Mouse (Mus musculus) intestine, postnatal 0 days (tissue): ENCODE measurements at regions not wholly inside any gene's neighbourhood (a gene's known extent, or its start where the extent isn't known, plus 50 kb on each side); places are given as distances from the start of the nearest gene placed in this dataset.

Source experiments
- ATAC-seq: fragments of 200-750 bp; cut with Nextera tagmentation; 2 replicates; pipeline ENCODE4 v1.8.0; 2017; ENCODE audit warnings: mild to moderate bottlenecking, moderate TSS enrichment, moderate library complexity
- H3K27ac ChIP-seq: fragments of 300-500 bp; sonication (generic); 2 replicates; pipeline ENCODE4 v1.5.1; 2014; ENCODE audit warnings: mild to moderate bottlenecking, low read depth, low read length, moderate library complexity
- H3K27me3 ChIP-seq: fragments of 300-500 bp; sonication (generic); replicated peaks from 2 replicates; pipeline ENCODE4 v1.6.1; 2014; ENCODE audit warnings: low read length, mixed read lengths; ENCODE audit not compliant: control insufficient read depth, insufficient read depth
- H3K36me3 ChIP-seq: fragments of 300-500 bp; sonication (generic); 2 replicates; pipeline ENCODE4 v1.6.1; 2014; ENCODE audit warnings: mild to moderate bottlenecking, moderate library complexity; ENCODE audit not compliant: control insufficient read depth, insufficient read depth
- H3K4me1 ChIP-seq: fragments of 300-500 bp; sonication (generic); replicated peaks from 2 replicates; pipeline ENCODE4 v1.6.1; 2014; ENCODE audit warnings: antibody characterized with exemption, low read length, mixed read lengths; ENCODE audit not compliant: control insufficient read depth, insufficient read depth
- H3K4me2 ChIP-seq: fragments of 300-500 bp; sonication (generic); replicated peaks from 2 replicates; pipeline ENCODE4 v1.6.1; 2014; ENCODE audit warnings: low read depth, mild to moderate bottlenecking, moderate library complexity
- H3K4me3 ChIP-seq: fragments of 300-500 bp; sonication (generic); 2 replicates; pipeline ENCODE4 v1.5.1; 2014; ENCODE audit warnings: low read depth, low read length
- H3K9ac ChIP-seq: fragments of 300-500 bp; sonication (generic); 2 replicates; pipeline ENCODE4 v1.6.1; 2014; ENCODE audit warnings: mild to moderate bottlenecking, low read depth, low read length
- H3K9me3 ChIP-seq: fragments of 300-500 bp; sonication (generic); 2 replicates; pipeline ENCODE4 v1.6.1; 2016; ENCODE audit warnings: mixed run types; ENCODE audit not compliant: control insufficient read depth
- CTCF ChIP-seq: sonication (generic); IDR thresholded peaks from 2 replicates; pipeline ENCODE4 v1.5.1; 2016; ENCODE audit warnings: low read depth, mild to moderate bottlenecking, control low read depth, antibody characterized with exemption, moderate library complexity
- WGBS: fragments of 180-500 bp; shearing (Covaris S2); extraction: QIAGEN DNeasy Blood & Tissue Kit; methylation state at CpG from one replicate; pipeline ENCODE4 v1.1.7; 2014; 5-methylcytosine and 5-hydroxymethylcytosine counted together

DNA sequence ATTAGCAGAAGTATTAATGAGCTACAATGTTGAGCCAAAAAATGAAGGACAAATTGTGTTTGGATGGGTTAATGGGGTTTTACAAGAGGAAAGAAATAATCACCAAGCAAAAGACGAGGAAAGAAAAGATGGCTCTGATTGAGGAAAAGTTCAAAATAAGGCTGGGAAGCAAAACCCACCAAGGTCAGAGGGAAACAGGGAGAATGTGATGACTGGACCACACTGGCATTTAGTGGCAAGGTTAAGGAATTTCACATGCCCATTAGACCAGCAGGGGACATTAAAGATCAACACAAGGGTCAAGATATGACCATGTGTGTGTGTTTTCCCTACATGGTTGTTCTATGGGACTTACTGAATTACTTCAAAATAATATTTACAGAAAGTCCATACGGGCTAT lies 734.7 kb downstream of the Ntrk3 start:
- Histone ChIP-seq H3K9me3 (no peaks in the 10 kb centered on the region), H3K4me2 (no peak overlapping the region), H3K4me1 (no peaks in the 10 kb centered on the region), H3K27me3 (no peaks in the 10 kb centered on the region), H3K9ac (no peak overlapping the region), H3K36me3 (no peaks in the 10 kb centered on the region), H3K4me3 (no peak overlapping the region), H3K27ac (no peak overlapping the region)
- no peak for TF ChIP-seq CTCF
- no peak for ATAC-seq
- WGBS = 72% methylated on average over 2 of the region's 2 CpGs

GRCm38 (mm10) chr7:77993840-77994239 lies 744.0 kb downstream of the Ntrk3 start:
- no peak for TF ChIP-seq CTCF
- H3K9me3 ChIP-seq = no peaks in the 10 kb centered on the region
- no peak for ATAC-seq
- H3K9ac ChIP-seq = no peak overlapping the region
- no peak overlapping the region for H3K4me3 ChIP-seq
- no peak overlapping the region for H3K4me2 ChIP-seq
- no peaks in the 10 kb centered on the region for H3K4me1 ChIP-seq
- 78% methylated on average over 2 of the region's 2 CpGs for WGBS
- H3K36me3 ChIP-seq = no peaks in the 10 kb centered on the region
- H3K27me3 ChIP-seq = no peaks in the 10 kb centered on the region
- no peak overlapping the region for H3K27ac ChIP-seq

GRCm38 (mm10) chr7:77990150-77990549 lies 747.7 kb downstream of the Ntrk3 start:
- ATAC-seq = no peak
- Histone ChIP-seq H3K36me3 (no peaks in the 10 kb centered on the region), H3K4me1 (no peaks in the 10 kb centered on the region), H3K4me2 (no peak overlapping the region), H3K9me3 (no peaks in the 10 kb centered on the region), H3K9ac (no peak overlapping the region), H3K4me3 (no peak overlapping the region), H3K27me3 (no peaks in the 10 kb centered on the region), H3K27ac (no peak overlapping the region)
- 70% methylated on average over 10 of the region's 10 CpGs for WGBS
- no peak for TF ChIP-seq CTCF

DNA sequence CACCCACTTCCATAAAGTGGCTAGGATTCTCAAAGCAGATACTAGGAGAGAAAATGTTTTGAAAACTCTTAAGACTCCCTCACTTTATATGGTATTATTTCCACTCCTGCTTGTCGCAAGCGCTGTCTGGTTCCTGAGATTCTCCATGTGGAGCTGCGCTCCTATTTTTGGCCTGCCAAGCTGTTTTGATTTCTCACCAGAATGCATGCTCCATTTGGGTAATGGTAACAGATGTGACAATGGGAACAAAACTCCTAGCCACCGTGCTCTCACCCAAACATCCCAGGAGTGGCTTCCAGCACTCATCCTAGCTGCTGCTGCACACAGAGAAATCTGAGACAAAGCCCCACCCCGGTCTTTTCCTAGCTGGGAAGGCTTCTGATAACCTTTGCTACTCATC lies 749.6 kb downstream of the Ntrk3 start:
- Histone ChIP-seq H3K4me2 (no peak overlapping the region), H3K27ac (no peak overlapping the region), H3K36me3 (no peaks in the 10 kb centered on the region), H3K9me3 (no peaks in the 10 kb centered on the region), H3K27me3 (no peaks in the 10 kb centered on the region), H3K9ac (no peak overlapping the region), H3K4me3 (no peak overlapping the region), H3K4me1 (no peaks in the 10 kb centered on the region)
- TF ChIP-seq CTCF = no peak
- ATAC-seq = no peak
- WGBS = 46% methylated on average over 5 of the region's 5 CpGs

DNA sequence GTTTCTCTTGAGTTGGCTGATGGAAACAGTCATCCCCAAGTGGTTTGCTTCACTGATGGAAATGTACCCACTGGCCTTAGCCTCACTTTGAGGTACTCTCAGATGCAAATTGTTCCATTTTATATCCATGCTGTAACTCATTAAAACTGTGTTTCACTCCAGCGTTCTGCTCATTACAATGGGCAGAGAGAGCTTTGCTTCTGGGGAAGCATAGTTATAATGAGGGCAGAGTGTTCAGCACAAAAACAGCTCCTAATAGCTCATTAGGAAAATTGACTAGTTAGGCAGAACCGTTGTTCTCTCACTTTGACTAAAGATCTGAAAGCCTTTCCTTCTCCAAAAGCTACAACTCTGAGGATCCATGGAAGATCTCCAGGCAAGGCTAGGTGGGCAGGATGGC lies 771.2 kb downstream of the Ntrk3 start:
- Histone ChIP-seq H3K36me3 (no peaks in the 10 kb centered on the region), H3K9me3 (no peaks in the 10 kb centered on the region), H3K4me3 (no peak overlapping the region), H3K27ac (no peak overlapping the region), H3K4me1 (no peaks in the 10 kb centered on the region), H3K9ac (no peak overlapping the region), H3K4me2 (no peak overlapping the region), H3K27me3 (no peaks in the 10 kb centered on the region)
- WGBS = 89% methylated on average over 2 of the region's 2 CpGs
- TF ChIP-seq CTCF = no peak
- ATAC-seq = no peak

GRCm38 (mm10) chr7:77933366-77933765 lies 804.4 kb downstream of the Ntrk3 start:
- no peaks in the 10 kb centered on the region for H3K36me3 ChIP-seq
- no peak for TF ChIP-seq CTCF
- H3K4me2 ChIP-seq = no peak overlapping the region
- 57% methylated on average over 2 of the region's 2 CpGs for WGBS
- no peaks in the 10 kb centered on the region for H3K27me3 ChIP-seq
- H3K9me3 ChIP-seq = no peaks in the 10 kb centered on the region
- no peak overlapping the region for H3K4me3 ChIP-seq
- ATAC-seq = no peak
- H3K4me1 ChIP-seq = no peaks in the 10 kb centered on the region
- H3K9ac ChIP-seq = no peak overlapping the region
- no peak overlapping the region for H3K27ac ChIP-seq
